Mouse (Mus musculus) right cerebral cortex, postnatal 14 days (tissue): ENCODE measurements around the gene Krt78.
"Not testable (repeated sequence)": the region's sequence is repeated elsewhere in the genome, so short reads cannot be mapped to it uniquely, and the experiment has no call there.

ENCODE experiments used
- DNase-seq: peaks from one replicate; pipeline ENCODE4 v3.0.0; 2022

Gene Krt78

GRCm38 (mm10) chr15:101954187-101954586 lies at the start of gene Krt78:
Gene Krt78, minus strand, starts transcription at chr15:101954287.
- DNase-seq: no peak

GRCm38 (mm10) chr15:102003516-102003915 lies 49.4 kb upstream of the Krt78 start:
- no peak for DNase-seq

- no peak for DNase-seq
Observed at GRCm38 (mm10) chr15:102002646-102003488, 48.8 kb upstream of the Krt78 start.

GRCm38 (mm10) chr15:101999676-102000335 lies 45.7 kb upstream of the Krt78 start:
- DNase-seq: no peak

- DNase-seq: no peak
Observed at GRCm38 (mm10) chr15:101999156-101999555, 45.1 kb upstream of the Krt78 start.

- not testable (repeated sequence) for DNase-seq
Observed at GRCm38 (mm10) chr15:101996450-101997078, 42.5 kb upstream of the Krt78 start.

- DNase-seq: no peak
Observed at GRCm38 (mm10) chr15:101995484-101996236, 41.6 kb upstream of the Krt78 start.

- no peak for DNase-seq
Observed at GRCm38 (mm10) chr15:101994365-101994764, 40.3 kb upstream of the Krt78 start.

GRCm38 (mm10) chr15:101990946-101991345 lies 36.9 kb upstream of the Krt78 start:
- no peak for DNase-seq

- DNase-seq: no peak
Observed at GRCm38 (mm10) chr15:101988714-101989113, 34.6 kb upstream of the Krt78 start.

- peak; percentile 86 for DNase-seq
Observed at GRCm38 (mm10) chr15:101988119-101988518, 34.0 kb upstream of the Krt78 start.

- no peak for DNase-seq
Observed at GRCm38 (mm10) chr15:101984746-101985145, 30.7 kb upstream of the Krt78 start.

GRCm38 (mm10) chr15:101983949-101984601 lies 30.0 kb upstream of the Krt78 start:
- DNase-seq: peak; percentile 93

GRCm38 (mm10) chr15:101983315-101983948 lies 29.3 kb upstream of the Krt78 start:
- DNase-seq: no peak

- DNase-seq: no peak
Observed at GRCm38 (mm10) chr15:101980849-101981248, 26.8 kb upstream of the Krt78 start.

- DNase-seq: peak; percentile 74
Observed at GRCm38 (mm10) chr15:101977043-101977726, 23.1 kb upstream of the Krt78 start.

- DNase-seq: no peak
Observed at GRCm38 (mm10) chr15:101976641-101977040, 22.6 kb upstream of the Krt78 start.

- DNase-seq: no peak
Observed at GRCm38 (mm10) chr15:101976023-101976422, 21.9 kb upstream of the Krt78 start.

GRCm38 (mm10) chr15:101974083-101974845 lies 20.2 kb upstream of the Krt78 start:
- no peak for DNase-seq

GRCm38 (mm10) chr15:101973414-101974077 lies 19.5 kb upstream of the Krt78 start:
- peak; percentile 97 for DNase-seq
